9 mouse cellular contexts compared by ENCODE assay signal in the genomic region with DNA sequence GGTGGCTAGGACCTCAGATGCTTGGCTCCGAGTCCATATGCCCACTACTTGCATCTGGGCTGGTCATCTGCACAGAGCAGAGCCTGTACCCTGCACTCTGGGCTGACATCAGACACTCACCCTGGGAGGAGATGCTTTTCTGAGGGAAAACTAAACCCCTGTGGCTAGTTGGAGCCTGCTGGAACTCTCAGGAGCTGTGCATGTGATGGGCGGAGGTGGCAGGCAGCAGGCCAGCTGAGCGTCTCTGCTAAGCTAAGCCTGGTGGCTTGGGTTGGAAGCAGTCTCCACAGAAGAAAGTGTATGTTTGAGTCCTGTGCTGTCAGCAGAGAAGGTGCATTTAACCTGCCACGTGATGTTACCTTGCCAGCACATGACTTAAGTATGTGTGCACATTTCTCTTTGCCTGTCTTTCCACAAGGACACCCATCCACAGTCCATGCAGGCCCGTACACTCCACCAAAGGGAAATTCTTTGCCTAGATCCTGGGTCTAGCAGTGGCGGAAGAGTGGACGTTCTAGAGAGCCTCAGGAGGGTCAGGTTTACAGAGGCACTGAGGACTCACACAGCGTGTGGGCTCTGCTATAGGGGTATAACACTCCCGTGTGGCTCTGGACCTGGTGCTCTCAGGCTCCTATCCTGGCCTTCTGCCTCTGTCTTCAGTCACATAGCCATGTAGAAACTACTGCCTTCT. TPM values are rescaled to one million over a fixed set of nuclear protein-coding genes. Genes with fewer than 3 reads are reported as not detected.
DNase-seq lines count a peak whose midpoint lies in the region; ATAC-seq and TF ChIP-seq lines count a peak whose summit lies in the region.
"Had no signal": no experiment of that assay in that cellular context is flagged by ENCODE, and none has a peak within 500 bp of the region (broad histone marks: within the 10 kb centered on the region; RNA-seq: fewer than 3 reads in every experiment).

No protein-coding gene starts in this region.

- H3K4me1 ChIP-seq in kidney, embryonic 16.5 days (ENCODE audit: insufficient read depth, low read length) = peaks cover 19% of the 10 kb centered on the region
- peaks cover 46% of the 10 kb centered on the region for H3K4me1 ChIP-seq in bone marrow macrophage, adult 2 months (ENCODE audit: control insufficient read depth, insufficient read depth, low read length)
- no peaks in the 10 kb centered on the region for H3K4me1 ChIP-seq in midbrain, embryonic 11.5 days (ENCODE audit: control insufficient read depth, insufficient read depth, low read length)

- H3K9me3 ChIP-seq in kidney, embryonic 16.5 days (ENCODE audit: low read length) = no peaks in the 10 kb centered on the region
- no peaks in the 10 kb centered on the region for H3K9me3 ChIP-seq in midbrain, embryonic 11.5 days (ENCODE audit: control insufficient read depth, low read length)

- peaks cover 26% of the 10 kb centered on the region for H3K36me3 ChIP-seq in kidney, embryonic 16.5 days (ENCODE audit: insufficient read depth, low read length)
- peaks cover 10% of the 10 kb centered on the region; the same call in 1 of the 2 replicates for H3K36me3 ChIP-seq in midbrain, embryonic 11.5 days (ENCODE audit: control insufficient read depth, insufficient read depth, low read length)

- no peak for DNase-seq in kidney, postnatal 14 days
- peak; percentile 60 to 82 for DNase-seq in frontal cortex, postnatal 36 days (ENCODE audit: low spot score in 2 of 2)
- DNase-seq in left cerebral cortex, adult 18-20 months (ENCODE audit: low spot score in 2 of 2) = peak; percentile 67 to 80
- no peak for DNase-seq in midbrain, embryonic 11.5 days (ENCODE audit: low spot score, missing footprints)
- DNase-seq: kidney, adult 18-20 months had no signal

- peak overlapping the region; percentile 86; the same call in 1 of the 2 replicates for H3K27ac ChIP-seq in kidney, embryonic 16.5 days (ENCODE audit: low read length)
- H3K27ac ChIP-seq in bone marrow macrophage, adult 2 months (ENCODE audit: insufficient read depth, low read depth, low read length) = peak overlapping the region; percentile 81
- H3K27ac ChIP-seq in midbrain, embryonic 11.5 days (ENCODE audit: low read depth, low read length) = no peak overlapping the region

- WGBS in kidney, embryonic 16.5 days = 85% methylated on average over 9 of the region's 9 CpGs
- WGBS in midbrain, embryonic 11.5 days = 92% methylated on average over 9 of the region's 9 CpGs

- TF ChIP-seq POLR2A in bone marrow macrophage, adult 2 months (IDR thresholded peaks at IDR 0.05; ENCODE audit: borderline replicate concordance, low read depth, low read length) = no peak

- no peaks in the 10 kb centered on the region for H3K27me3 ChIP-seq in kidney, embryonic 16.5 days (ENCODE audit: insufficient read depth, low read length)
- H3K27me3 ChIP-seq in midbrain, embryonic 11.5 days (ENCODE audit: control insufficient read depth, insufficient read depth, low read length) = no peaks in the 10 kb centered on the region

- no peak for TF ChIP-seq CTCF in bone marrow macrophage, adult 2 months (IDR thresholded peaks at IDR 0.05; ENCODE audit: low read depth, low read length)

- H3K9ac ChIP-seq in kidney, embryonic 16.5 days (replicated peaks; ENCODE audit: low read length) = no peak overlapping the region; the same call in 1 of the 2 replicates
- no peak overlapping the region for H3K9ac ChIP-seq in midbrain, embryonic 11.5 days (ENCODE audit: low read length)

- no peak for ATAC-seq in kidney, embryonic 16.5 days (ENCODE audit: low FRiP score, low TSS enrichment)
- ATAC-seq in midbrain, embryonic 11.5 days (ENCODE audit: low FRiP score) = no peak
- ATAC-seq in erythroblast, adult 5-6 weeks (replicated peaks; ENCODE audit: low FRiP score, poor library complexity, severe bottlenecking) = no peak
- no peak for ATAC-seq in megakaryocyte progenitor cell, adult 5-6 weeks (replicated peaks; ENCODE audit: poor library complexity)

- no peak overlapping the region for H3K4me2 ChIP-seq in kidney, embryonic 16.5 days (replicated peaks; ENCODE audit: low read depth, low read length)
- no peak overlapping the region for H3K4me2 ChIP-seq in midbrain, embryonic 11.5 days

- H3K4me3 ChIP-seq in kidney, embryonic 16.5 days (ENCODE audit: low read length) = no peak overlapping the region
- no peak overlapping the region for H3K4me3 ChIP-seq in bone marrow macrophage, adult 2 months (ENCODE audit: insufficient read depth, low read length)
- no peak overlapping the region for H3K4me3 ChIP-seq in midbrain, embryonic 11.5 days (ENCODE audit: low read depth, low read length)

RNA-seq across cellular contexts. Expression of a gene that starts 31.1 kb away (rescaled TPM):
- 27.9 and 29.4 TPM in 2 replicates for polyA plus RNA-seq in kidney, embryonic 16.5 days (2015; fragmentation: Nextera tagmentation; extraction: Ambion mirVana)
- 38.4 and 42.5 TPM in 2 replicates for polyA plus RNA-seq in bone marrow macrophage, adult 2 months (2012; ENCODE audit: insufficient read depth, insufficient read length, missing spikeins)
- total RNA-seq in left cerebral cortex, adult 18-20 months (2021) = 10 to 100 TPM; 46.4 to 48.6 TPM
- polyA plus RNA-seq in midbrain, embryonic 11.5 days (2014; fragmentation: Nextera tagmentation; extraction: Ambion mirVana) = 24.8 and 25.3 TPM in 2 replicates
- 4.4 and 6.3 TPM in 2 replicates for total RNA-seq in erythroblast, adult 5-6 weeks (2015; ENCODE audit: low replicate concordance)
- total RNA-seq in erythroblast, adult 5-6 weeks (2017; ENCODE audit: low replicate concordance) = 9.1 and 15.9 TPM in 2 replicates
- total RNA-seq in megakaryocyte progenitor cell, adult 5-6 weeks (2015) = 9.7 and 10.9 TPM in 2 replicates
- total RNA-seq in megakaryocyte progenitor cell, adult 5-6 weeks (2017) = 17.1 and 21.5 TPM in 2 replicates

RNA-seq across cellular contexts. Expression of a gene that starts 48.5 kb away (rescaled TPM):
- polyA plus RNA-seq in kidney, embryonic 16.5 days (2015; fragmentation: Nextera tagmentation; extraction: Ambion mirVana) = 17.4 and 17.9 TPM in 2 replicates
- 3.6 and 3.8 TPM in 2 replicates for polyA plus RNA-seq in bone marrow macrophage, adult 2 months (2012; ENCODE audit: insufficient read depth, insufficient read length, missing spikeins)
- total RNA-seq in left cerebral cortex, adult 18-20 months (2021) = 10 to 100 TPM; 14.5 to 18.4 TPM
- polyA plus RNA-seq in midbrain, embryonic 11.5 days (2014; fragmentation: Nextera tagmentation; extraction: Ambion mirVana) = 13.7 and 18.3 TPM in 2 replicates
- 1.5 and 1.9 TPM in 2 replicates for total RNA-seq in erythroblast, adult 5-6 weeks (2015; ENCODE audit: low replicate concordance)
- 1.5 and 5.7 TPM in 2 replicates for total RNA-seq in erythroblast, adult 5-6 weeks (2017; ENCODE audit: low replicate concordance)
- total RNA-seq in megakaryocyte progenitor cell, adult 5-6 weeks (2015) = 4.6 and 5.1 TPM in 2 replicates
- total RNA-seq in megakaryocyte progenitor cell, adult 5-6 weeks (2017) = 12.1 and 15.3 TPM in 2 replicates

RNA-seq across cellular contexts. Expression of a gene that starts 52.4 kb away (rescaled TPM):
- polyA plus RNA-seq in kidney, embryonic 16.5 days (2015; fragmentation: Nextera tagmentation; extraction: Ambion mirVana) = 1.0 and 1.1 TPM in 2 replicates
- 79.0 and 88.6 TPM in 2 replicates for polyA plus RNA-seq in bone marrow macrophage, adult 2 months (2012; ENCODE audit: insufficient read depth, insufficient read length, missing spikeins)
- total RNA-seq in left cerebral cortex, adult 18-20 months (2021) = 1 to 10 TPM; 5.0 to 5.9 TPM
- polyA plus RNA-seq in midbrain, embryonic 11.5 days (2014; fragmentation: Nextera tagmentation; extraction: Ambion mirVana) = 0.74 and 0.77 TPM in 2 replicates
- 3.1 and 3.3 TPM in 2 replicates for total RNA-seq in erythroblast, adult 5-6 weeks (2015; ENCODE audit: low replicate concordance)
- total RNA-seq in erythroblast, adult 5-6 weeks (2017; ENCODE audit: low replicate concordance) = 5.9 and 6.7 TPM in 2 replicates
- total RNA-seq in megakaryocyte progenitor cell, adult 5-6 weeks (2015) = 3.4 and 4.1 TPM in 2 replicates
- total RNA-seq in megakaryocyte progenitor cell, adult 5-6 weeks (2017) = 8.6 and 9.3 TPM in 2 replicates

Comparison
In these comparisons a context has a peak if more than half of its experiments do, and no peak if none do; other contexts are left out.
1. DNase-seq: peak in frontal cortex, postnatal 36 days (2 of 2) and left cerebral cortex, adult 18-20 months (2 of 2); none in kidney, postnatal 14 days (single experiment) and midbrain, embryonic 11.5 days (single experiment).